Mouse (Mus musculus) G1E (cell line): Measurements from ENCODE around the gene Necap1. TPM values are rescaled to one million over a fixed set of nuclear protein-coding genes. Genes with fewer than 3 reads are reported as not detected.

Source experiments
- ATAC-seq: 2 replicates; pipeline ENCODE4 v1.8.0; 2016; ENCODE audit warnings: mild to moderate bottlenecking; ENCODE audit not compliant: insufficient number of reproducible peaks, poor library complexity, low FRiP score, severe bottlenecking; ENCODE audit errors: extremely low read depth
- DNase-seq: peaks from one replicate; pipeline ENCODE4 v3.0.0; 2012; ENCODE audit warnings: low spot score
- H3K27me3 ChIP-seq: 2 replicates; pipeline ENCODE4 v1.6.1; 2012; ENCODE audit warnings: mild to moderate bottlenecking, low read length, inconsistent platforms; ENCODE audit not compliant: insufficient read depth
- H3K36me3 ChIP-seq: replicated peaks from 2 replicates; pipeline ENCODE3; 2012; ENCODE audit warnings: mild to moderate bottlenecking, inconsistent platforms
- H3K4me1 ChIP-seq: 2 replicates; pipeline ENCODE4 v1.6.1; 2012; ENCODE audit warnings: low read depth, low read length, inconsistent platforms, mixed read lengths; ENCODE audit not compliant: insufficient read depth
- H3K4me3 ChIP-seq: 2 replicates; pipeline ENCODE4 v1.5.1; 2012; ENCODE audit warnings: low read depth, mild to moderate bottlenecking, inconsistent platforms, low read length, moderate library complexity, mixed read lengths
- H3K9me3 ChIP-seq: replicated peaks from 2 replicates; pipeline ENCODE4 v1.6.1; 2012; ENCODE audit warnings: inconsistent platforms
- CTCF ChIP-seq: IDR thresholded peaks from 2 replicates; pipeline ENCODE4 v1.5.1; 2012; ENCODE audit warnings: low read depth, low read length, inconsistent platforms, mixed read lengths
- GATA1 ChIP-seq: IDR thresholded peaks from 2 replicates; pipeline ENCODE4 v1.6.1; 2012; ENCODE audit warnings: borderline replicate concordance, low read length, inconsistent platforms, mixed read lengths
- GATA2 ChIP-seq: IDR thresholded peaks from 2 replicates; pipeline ENCODE4 v1.6.1; 2012; ENCODE audit warnings: low read depth, low read length, inconsistent platforms, borderline replicate concordance
- POLR2AphosphoS5 ChIP-seq: IDR thresholded peaks from 2 replicates; pipeline ENCODE4 v1.6.1; 2012; ENCODE audit warnings: low read depth, low read length, inconsistent platforms; ENCODE audit not compliant: insufficient replicate concordance
- TAL1 ChIP-seq: conservative IDR thresholded peaks from 2 replicates; pipeline ENCODE4 v1.6.1; 2012; ENCODE audit warnings: low read depth, low read length, inconsistent platforms, mixed read lengths
- polyA plus RNA-seq: library from polyadenylated mRNA; stranded (reverse); fragments of >175 nt; gene quantifications from 2 replicates; pipeline ENCODE4 v1.2.3, GENCODE M21; 2012
- total RNA-seq, 2 experiments: library from RNA; stranded (forward) in 1 of 2; stranded (reverse) in 1 of 2; fragments of 200-1000 nt in 1 of 2; fragments of >200 nt in 1 of 2; fragmentation: Nextera tagmentation in 1 of 2; gene quantifications; 2 replicates each; pipeline ENCODE4 v1.2.3; 2014 to 2017

Gene Necap1
- total and polyA plus RNA-seq, 3 experiments, result 8.1 to 40.5 (median 19.9) TPM

DNA sequence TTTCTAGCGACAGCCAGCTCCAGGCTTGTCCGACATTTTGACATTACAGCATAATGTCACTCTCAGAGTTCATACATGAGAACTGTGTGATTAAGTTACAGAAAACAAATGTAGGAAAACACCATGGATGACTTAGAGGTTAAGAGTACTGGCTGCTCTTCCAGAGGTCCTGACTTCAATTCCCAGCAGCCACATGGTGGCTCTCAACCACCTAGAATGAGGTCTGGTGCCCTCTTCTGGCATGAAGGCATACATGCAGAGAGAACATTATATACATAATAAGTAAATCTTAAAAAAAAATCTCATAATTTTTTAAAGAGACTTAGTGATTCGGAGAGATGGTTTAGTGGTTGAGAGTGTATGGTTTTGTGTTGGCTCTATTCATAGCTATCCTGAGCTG, 37.3 kb upstream of the Necap1 start:
- Histone ChIP-seq H3K4me3 (no peak overlapping the region), H3K27me3 (no peaks in the 10 kb centered on the region), H3K36me3 (peaks cover 95% of the 10 kb centered on the region), H3K9me3 (no peaks in the 10 kb centered on the region), H3K4me1 (no peaks in the 10 kb centered on the region)
- no peak for ATAC-seq
- no peak for DNase-seq
- no peak for TF ChIP-seq GATA2
- TF ChIP-seq CTCF, result no peak
- no peak for TF ChIP-seq GATA1

DNA sequence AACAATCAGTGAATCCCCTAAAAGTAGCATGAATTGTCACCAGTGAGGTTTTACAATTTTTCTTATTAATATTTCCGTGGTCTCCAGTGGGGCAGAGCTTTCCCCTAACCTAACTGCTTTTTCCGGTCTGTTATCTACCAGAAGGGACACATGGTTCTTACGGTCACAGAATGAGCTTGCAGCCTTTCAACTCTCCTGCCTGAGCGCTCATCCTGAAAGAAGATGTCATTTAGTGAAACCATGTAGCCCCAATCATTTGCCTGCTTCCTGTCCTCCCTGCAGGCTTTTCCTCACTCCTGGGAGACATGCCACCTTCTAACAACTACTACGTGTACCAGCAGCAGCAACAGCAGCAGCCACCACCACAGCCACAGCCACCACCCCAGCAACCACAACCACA, 36.7 kb upstream of the Necap1 start:
- Histone ChIP-seq H3K4me1 (no peaks in the 10 kb centered on the region), H3K9me3 (no peaks in the 10 kb centered on the region), H3K36me3 (peaks cover 92% of the 10 kb centered on the region), H3K4me3 (no peak overlapping the region), H3K27me3 (no peaks in the 10 kb centered on the region)
- DNase-seq, result no peak
- no peak for TF ChIP-seq GATA1
- TF ChIP-seq POLR2AphosphoS5, result no peak
- TF ChIP-seq TAL1, result no peak
- TF ChIP-seq CTCF, result no peak
- no peak for TF ChIP-seq GATA2
- no peak for ATAC-seq

DNA sequence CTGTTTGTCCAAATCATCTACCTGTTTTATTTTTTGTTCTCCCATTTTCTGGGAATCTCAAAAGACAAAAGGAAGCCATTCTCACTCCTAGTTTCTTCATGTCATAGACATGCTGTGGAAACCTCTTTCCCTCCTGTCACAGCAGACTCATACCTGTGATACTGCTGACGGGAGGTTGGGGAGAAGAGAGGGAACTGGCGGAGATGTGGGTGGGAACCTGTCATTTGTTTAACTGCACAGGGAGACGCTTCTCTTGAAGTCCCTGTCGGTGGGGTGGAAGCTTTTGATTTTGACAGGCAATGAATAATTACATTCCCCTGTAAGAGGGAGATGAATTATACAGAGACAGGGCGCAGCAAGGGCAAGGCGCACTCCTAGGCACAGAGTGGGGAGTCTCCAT, 30.5 kb upstream of the Necap1 start:
- Histone ChIP-seq H3K4me1 (no peaks in the 10 kb centered on the region), H3K27me3 (no peaks in the 10 kb centered on the region), H3K4me3 (no peak overlapping the region), H3K9me3 (no peaks in the 10 kb centered on the region), H3K36me3 (peaks cover 60% of the 10 kb centered on the region)
- ATAC-seq (no peak), DNase-seq (no peak)
- no peak for TF ChIP-seq TAL1
- no peak for TF ChIP-seq POLR2AphosphoS5
- no peak for TF ChIP-seq GATA2
- TF ChIP-seq GATA1, result no peak
- no peak for TF ChIP-seq CTCF

DNA sequence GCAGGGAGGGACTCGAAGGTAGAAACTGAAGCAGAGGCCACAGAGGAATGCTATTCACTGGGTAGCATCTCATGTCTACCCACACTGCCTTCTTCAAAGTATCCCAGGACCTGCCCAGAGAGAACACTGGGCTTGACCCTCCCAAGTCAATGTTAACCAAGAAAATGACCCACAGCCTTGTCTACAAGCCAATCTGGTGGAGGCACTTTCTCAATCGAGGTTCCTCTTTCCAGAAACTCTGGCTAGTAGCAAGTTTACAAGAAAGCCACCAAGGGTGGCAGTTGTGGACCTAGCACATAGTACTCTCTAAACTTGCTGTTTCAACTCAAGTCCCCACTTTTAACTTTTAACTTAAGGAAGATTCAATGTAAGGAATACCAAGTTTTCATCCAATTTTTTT, 21.6 kb upstream of the Necap1 start:
- Histone ChIP-seq H3K9me3 (no peaks in the 10 kb centered on the region), H3K36me3 (no peaks in the 10 kb centered on the region), H3K4me1 (peaks cover 24% of the 10 kb centered on the region), H3K4me3 (no peak overlapping the region), H3K27me3 (0 out of 2 replicates have a peak, but pooled peaks cover 4% of the 10 kb centered on the region)
- TF ChIP-seq POLR2AphosphoS5, result no peak
- TF ChIP-seq TAL1, result no peak
- no peak for TF ChIP-seq GATA2
- TF ChIP-seq CTCF, result no peak
- no peak for TF ChIP-seq GATA1
- DNase-seq (no peak), ATAC-seq (no peak)

DNA sequence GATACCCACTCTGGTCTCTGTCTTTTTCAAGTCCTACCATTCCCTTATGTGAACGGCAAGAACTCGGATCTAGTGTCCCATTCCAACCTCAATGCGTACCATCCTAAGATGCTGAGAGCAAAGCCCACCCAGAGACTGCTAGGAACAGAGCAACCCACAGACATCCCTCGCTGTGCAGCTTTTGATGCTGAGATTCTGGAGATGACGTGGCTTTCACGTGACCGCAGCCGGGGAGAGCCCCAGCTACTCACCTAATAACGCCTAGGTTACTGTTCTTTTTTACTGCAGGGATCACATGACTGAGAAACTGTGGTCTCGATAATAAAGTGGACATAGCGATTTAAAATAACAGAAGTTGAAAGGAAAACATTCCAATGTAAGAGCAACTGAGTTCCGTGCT, 19.7 kb upstream of the Necap1 start:
- TF ChIP-seq POLR2AphosphoS5 (no peak), CTCF (no peak), GATA1 (no peak), GATA2 (no peak), TAL1 (no peak)
- Histone ChIP-seq H3K4me3 (no peak overlapping the region), H3K9me3 (no peaks in the 10 kb centered on the region), H3K36me3 (no peaks in the 10 kb centered on the region), H3K27me3 (0 out of 2 replicates have a peak, but pooled peaks cover 4% of the 10 kb centered on the region), H3K4me1 (peaks cover 24% of the 10 kb centered on the region)
- ATAC-seq (no peak), DNase-seq (no peak)

DNA sequence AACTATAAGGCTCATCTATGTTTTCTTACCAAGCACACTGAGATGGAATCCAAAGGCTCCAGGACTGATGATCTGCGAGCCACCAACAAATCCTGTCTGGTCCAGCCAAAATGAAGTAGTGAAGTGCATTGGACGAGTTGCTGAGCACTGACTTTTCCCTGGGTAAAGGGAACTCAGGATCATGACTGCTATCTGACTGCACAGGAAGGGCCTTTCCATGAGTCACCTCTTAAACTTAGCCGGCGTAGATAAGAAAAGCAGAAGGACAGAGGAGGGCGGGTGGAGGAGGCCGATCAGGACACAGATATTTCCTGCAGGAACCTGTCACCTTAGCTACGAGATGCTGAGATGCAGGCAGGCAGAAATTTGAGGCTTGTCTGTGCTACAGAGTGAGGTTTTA, 18.3 kb upstream of the Necap1 start, which contains the start of gene C3ar1:
Gene C3ar1, minus strand, starts transcription at position 207 of the 400 bp plus-strand sequence.
- ATAC-seq (peak; percentile 98), DNase-seq (no peak)
- no peak for TF ChIP-seq CTCF
- no peak for TF ChIP-seq POLR2AphosphoS5
- TF ChIP-seq TAL1, result no peak; the same call in 1 of the 2 replicates
- no peak for TF ChIP-seq GATA1
- TF ChIP-seq GATA2, result no peak

DNA sequence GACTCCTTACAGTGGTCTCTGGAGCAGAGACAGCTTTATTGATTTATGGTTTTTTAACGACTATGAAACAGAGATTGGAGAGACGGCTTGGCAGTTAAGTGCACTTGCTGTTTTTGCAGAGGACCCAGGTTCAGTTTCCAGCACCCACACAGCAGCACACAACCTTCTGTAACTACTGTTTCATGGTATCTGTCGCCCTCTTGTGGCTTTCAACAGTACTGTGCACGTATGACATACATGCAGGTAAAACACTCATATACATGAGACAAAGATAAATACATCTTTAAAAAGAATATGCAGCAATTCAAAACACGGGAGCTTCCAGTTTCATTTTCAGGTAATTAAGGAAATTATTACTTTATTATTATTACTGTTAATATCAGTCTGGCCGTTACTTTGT, 11.8 kb upstream of the Necap1 start:
- DNase-seq (no peak), ATAC-seq (no peak)
- Histone ChIP-seq H3K9me3 (peaks cover 18% of the 10 kb centered on the region), H3K4me1 (no peaks in the 10 kb centered on the region), H3K36me3 (no peaks in the 10 kb centered on the region), H3K27me3 (no peaks in the 10 kb centered on the region; the same call in 1 of the 2 replicates), H3K4me3 (no peak overlapping the region)
- TF ChIP-seq CTCF (no peak), GATA1 (no peak), GATA2 (no peak), POLR2AphosphoS5 (no peak), TAL1 (no peak)

More for the DNA sequence above, 18.3 kb upstream of the Necap1 start, which contains the start of gene C3ar1:
- H3K9me3 ChIP-seq, result peaks cover 4% of the 10 kb centered on the region
- no peaks in the 10 kb centered on the region for H3K27me3 ChIP-seq
- peaks cover 24% of the 10 kb centered on the region for H3K4me1 ChIP-seq
- H3K36me3 ChIP-seq, result no peaks in the 10 kb centered on the region
- no peak within 1 kb of the TSS for H3K4me3 ChIP-seq
